8 mouse cellular contexts compared by ENCODE assay signal in genomic region chr7:127213485-127213884, GRCm38 (mm10). TPM values are rescaled to one million over a fixed set of nuclear protein-coding genes. Genes with fewer than 3 reads are reported as not detected.
DNase-seq lines count a peak whose midpoint lies in the region; ATAC-seq and TF ChIP-seq lines count a peak whose summit lies in the region.

No protein-coding gene starts in this region.

- H3K4me2 ChIP-seq in myocyte (ENCODE audit: low read depth), result peak overlapping the region; percentile 66

- H3ac ChIP-seq in myocyte (ENCODE audit: control insufficient read depth, insufficient read length), result no peak overlapping the region

- TF ChIP-seq CTCF in layer of hippocampus, adult 2 months (conservative IDR thresholded peaks at IDR 0.05), result peak; percentile 86
- TF ChIP-seq CTCF in cortical plate, adult 2 months (IDR thresholded peaks at IDR 0.05; ENCODE audit: extremely low read depth, insufficient read depth, low read length), result peak; percentile 72

- no peak overlapping the region; the same call in 1 of the 2 replicates for H3K27ac ChIP-seq in layer of hippocampus, adult 2 months
- no peak overlapping the region for H3K27ac ChIP-seq in cortical plate, adult 2 months (ENCODE audit: insufficient read depth, low read length)

- ATAC-seq in megakaryocyte, adult 5-6 weeks (ENCODE audit: poor library complexity, severe bottlenecking), result no peak

- no peak overlapping the region for H3K4me3 ChIP-seq in layer of hippocampus, adult 2 months
- no peak overlapping the region for H3K4me3 ChIP-seq in cortical plate, adult 2 months (ENCODE audit: insufficient read depth, low read length)
- H3K4me3 ChIP-seq in myocyte, result peak overlapping the region; percentile 60

- no peak for TF ChIP-seq POLR2A in cortical plate, adult 2 months (IDR thresholded peaks at IDR 0.05; ENCODE audit: extremely low read depth, insufficient read depth, low read length)
- no peak for TF ChIP-seq POLR2A in myocyte (IDR thresholded peaks at IDR 0.05; ENCODE audit: insufficient read length, low read depth)

- DNase-seq in adrenal gland, postnatal 10 days, result peak; percentile 61
- no peak for DNase-seq in adrenal gland, adult 18-20 months (ENCODE audit: low spot score in 2 of 2)
- peak in 1 of 2 experiments; percentile 51 for DNase-seq in layer of hippocampus, adult 2 months (ENCODE audit: low spot score in 2 of 2)
- DNase-seq in layer of hippocampus, postnatal 10 days (ENCODE audit: low spot score in 2 of 2), result no peak
- DNase-seq in right cerebral cortex, adult 18-20 months, result no peak

- H3K36me3 ChIP-seq in myocyte (ENCODE audit: control insufficient read depth, insufficient read depth), result no peaks in the 10 kb centered on the region

- H3K4me1 ChIP-seq in cortical plate, adult 2 months (ENCODE audit: control insufficient read depth, insufficient read depth, low read length), result 0 out of 2 replicates have a peak, but pooled peaks cover 2% of the 10 kb centered on the region

- peaks cover 8% of the 10 kb centered on the region for H3K79me2 ChIP-seq in myocyte (ENCODE audit: control insufficient read depth, insufficient read depth)

- H3K27me3 ChIP-seq in myocyte (ENCODE audit: control insufficient read depth, insufficient read depth, insufficient read length), result no peaks in the 10 kb centered on the region

TF ChIP-seq in myocyte, 11 proteins besides CTCF, POLR2A, EP300 and RAD21:
- TF ChIP-seq POLR2AphosphoS2 (IDR thresholded peaks at IDR 0.05; ENCODE audit: insufficient read length, low read depth) (peak; percentile 46), E2F4 (IDR thresholded peaks at IDR 0.05; ENCODE audit: insufficient read depth) (no peak)

RNA-seq across cellular contexts. Expression of gene Mylpf, which starts 4.8 kb away (rescaled TPM):
- total RNA-seq in adrenal gland, postnatal 10 days (2021), result 1,000 to 10,000 TPM in 1 of 2 experiments, 100 to 1,000 TPM in 1; 678 to 2,339 TPM
- 10 to 100 TPM in 1 of 2 experiments, under 1 TPM in 1; 0.66 to 16.3 TPM for total RNA-seq in adrenal gland, adult 18-20 months (2021)
- total RNA-seq in layer of hippocampus, adult 2 months (2021), result 1 to 10 TPM; 1.3 to 1.9 TPM
- total RNA-seq in layer of hippocampus, postnatal 10 days (2021), result 1 to 10 TPM; 1.3 to 3.3 TPM
- 2.0 and 2.2 TPM in 2 replicates for polyA plus RNA-seq in cortical plate, adult 2 months (2012; rRNA removed)
- 10,881 TPM for polyA plus RNA-seq in myocyte (2012; fragmentation: generic; extraction: Trizol)
- total RNA-seq in megakaryocyte, adult 5-6 weeks (2015), result 5.0 and 6.0 TPM in 2 replicates
- 2.3 and 3.3 TPM in 2 replicates for total RNA-seq in megakaryocyte, adult 5-6 weeks (2017)

RNA-seq across cellular contexts. Expression of gene Tbc1d10b, which starts 5.2 kb away (rescaled TPM):
- 10 to 100 TPM; 39.0 to 40.5 TPM for total RNA-seq in adrenal gland, postnatal 10 days (2021)
- total RNA-seq in adrenal gland, adult 18-20 months (2021), result 10 to 100 TPM; 43.3 to 47.5 TPM
- 100 to 1,000 TPM; 102 to 120 TPM for total RNA-seq in layer of hippocampus, adult 2 months (2021)
- 10 to 100 TPM; 84.6 to 95.4 TPM for total RNA-seq in layer of hippocampus, postnatal 10 days (2021)
- polyA plus RNA-seq in cortical plate, adult 2 months (2012; rRNA removed), result 70.4 and 76.0 TPM in 2 replicates
- 62.8 TPM for polyA plus RNA-seq in myocyte (2012; fragmentation: generic; extraction: Trizol)
- total RNA-seq in megakaryocyte, adult 5-6 weeks (2015), result 27.0 and 27.4 TPM in 2 replicates
- 59.8 and 74.2 TPM in 2 replicates for total RNA-seq in megakaryocyte, adult 5-6 weeks (2017)

RNA-seq across cellular contexts. Expression of gene Cd2bp2, which starts 17.6 kb away (rescaled TPM):
- total RNA-seq in adrenal gland, postnatal 10 days (2021), result 10 to 100 TPM; 50.9 to 54.9 TPM
- 10 to 100 TPM; 51.6 to 62.3 TPM for total RNA-seq in adrenal gland, adult 18-20 months (2021)
- total RNA-seq in layer of hippocampus, adult 2 months (2021), result 10 to 100 TPM; 88.4 to 97.0 TPM
- total RNA-seq in layer of hippocampus, postnatal 10 days (2021), result 10 to 100 TPM; 70.5 to 75.5 TPM
- polyA plus RNA-seq in cortical plate, adult 2 months (2012; rRNA removed), result 85.0 and 99.3 TPM in 2 replicates
- polyA plus RNA-seq in myocyte (2012; fragmentation: generic; extraction: Trizol), result 58.3 TPM
- total RNA-seq in megakaryocyte, adult 5-6 weeks (2015), result 16.1 and 19.0 TPM in 2 replicates
- 51.8 and 57.5 TPM in 2 replicates for total RNA-seq in megakaryocyte, adult 5-6 weeks (2017)

RNA-seq across cellular contexts. Expression of gene Zfp553, which starts 19.4 kb away (rescaled TPM):
- 10 to 100 TPM in 1 of 2 experiments, 1 to 10 TPM in 1; 9.2 to 13.4 TPM for total RNA-seq in adrenal gland, postnatal 10 days (2021)
- 10 to 100 TPM; 12.6 to 14.8 TPM for total RNA-seq in adrenal gland, adult 18-20 months (2021)
- total RNA-seq in layer of hippocampus, adult 2 months (2021), result 10 to 100 TPM; 18.6 to 21.7 TPM
- 10 to 100 TPM; 19.3 to 19.6 TPM for total RNA-seq in layer of hippocampus, postnatal 10 days (2021)
- polyA plus RNA-seq in cortical plate, adult 2 months (2012; rRNA removed), result 13.5 and 15.5 TPM in 2 replicates
- polyA plus RNA-seq in myocyte (2012; fragmentation: generic; extraction: Trizol), result 11.4 TPM
- 2.9 and 3.1 TPM in 2 replicates for total RNA-seq in megakaryocyte, adult 5-6 weeks (2015)
- total RNA-seq in megakaryocyte, adult 5-6 weeks (2017), result 5.9 and 9.7 TPM in 2 replicates

RNA-seq across cellular contexts. Expression of gene Sept1, which starts 19.4 kb away (rescaled TPM):
- 10 to 100 TPM; 17.6 to 17.8 TPM for total RNA-seq in adrenal gland, postnatal 10 days (2021)
- 1 to 10 TPM; 7.8 to 8.7 TPM for total RNA-seq in adrenal gland, adult 18-20 months (2021)
- 1 to 10 TPM; 5.0 to 6.3 TPM for total RNA-seq in layer of hippocampus, adult 2 months (2021)
- total RNA-seq in layer of hippocampus, postnatal 10 days (2021), result 1 to 10 TPM; 5.5 to 5.9 TPM
- polyA plus RNA-seq in cortical plate, adult 2 months (2012; rRNA removed), result 9.2 and 10.4 TPM in 2 replicates
- 2.2 TPM for polyA plus RNA-seq in myocyte (2012; fragmentation: generic; extraction: Trizol)
- total RNA-seq in megakaryocyte, adult 5-6 weeks (2015), result 36.2 and 36.8 TPM in 2 replicates
- 31.2 and 42.7 TPM in 2 replicates for total RNA-seq in megakaryocyte, adult 5-6 weeks (2017)

Comparison
In these comparisons a context has a peak if more than half of its experiments do, and no peak if none do; other contexts are left out.
1. RNA of gene Mylpf, which starts 4.8 kb away (total RNA-seq): 678 to 2,339 TPM in adrenal gland, postnatal 10 days; 0.66 to 16.3 TPM in adrenal gland, adult 18-20 months, 2.3 to 6.0 TPM in megakaryocyte, adult 5-6 weeks, 1.3 to 3.3 TPM in layer of hippocampus, postnatal 10 days and 1.3 to 1.9 TPM in layer of hippocampus, adult 2 months; every median in the first group is over 10 times any median in the second.